Mouse (Mus musculus) liver, embryonic 14.5 days (tissue): Measurements from ENCODE around the gene Smoc2. TPM values are rescaled to one million over a fixed set of nuclear protein-coding genes. Genes with fewer than 3 reads are reported as not detected.

ENCODE experiments used
- ATAC-seq: fragments of 200-750 bp; cut with Nextera tagmentation; 2 replicates; pipeline ENCODE4 v1.8.0; 2017; ENCODE audit warnings: moderate number of reproducible peaks, mild to moderate bottlenecking, moderate library complexity; ENCODE audit not compliant: insufficient read depth
- DNase-seq, 3 experiments: peaks; one replicate each; pipeline ENCODE4 v3.0.0-alpha.2; 2012 to 2013; ENCODE audit warnings: low read depth in 3 of 3, low spot score in 3 of 3
- H3K27ac ChIP-seq: fragments of 300-500 bp; sonication (generic); 2 replicates; pipeline ENCODE4 v1.5.1; 2014; ENCODE audit warnings: moderate library complexity, mild to moderate bottlenecking, control low read depth, inconsistent platforms
- H3K27me3 ChIP-seq: fragments of 300-500 bp; sonication (generic); 2 replicates; pipeline ENCODE4 v1.6.1; 2014; ENCODE audit warnings: mild to moderate bottlenecking, low read length, moderate library complexity; ENCODE audit not compliant: control insufficient read depth, insufficient read depth
- H3K36me3 ChIP-seq: fragments of 300-500 bp; sonication (generic); replicated peaks from 2 replicates; pipeline ENCODE4 v1.6.1; 2014; ENCODE audit warnings: low read depth; ENCODE audit not compliant: control insufficient read depth, insufficient read depth
- H3K4me1 ChIP-seq, 2 experiments: fragments of 200-500 bp in 1 of 2; fragments of 300-500 bp in 1 of 2; sonication (generic) in 1 of 2; replicated peaks; 2 replicates each; pipeline ENCODE4 v1.6.1; 2012 to 2014; ENCODE audit warnings: antibody characterized with exemption in 1 of 2, inconsistent platforms in 1 of 2, low read length in 1 of 2; ENCODE audit not compliant: control insufficient read depth in 2 of 2, insufficient read depth in 2 of 2
- H3K4me2 ChIP-seq: fragments of 300-500 bp; sonication (generic); 2 replicates; pipeline ENCODE4 v1.6.1; 2014; ENCODE audit warnings: low read depth, mild to moderate bottlenecking, control low read depth, moderate library complexity
- H3K4me3 ChIP-seq, 2 experiments: fragments of 200-500 bp in 1 of 2; fragments of 300-500 bp in 1 of 2; sonication (generic) in 1 of 2; 2 replicates each; pipeline ENCODE4 v1.5.1; 2012 to 2014; ENCODE audit warnings: low read depth in 2 of 2, low read length in 2 of 2, mild to moderate bottlenecking in 2 of 2, control low read depth in 1 of 2, inconsistent platforms in 1 of 2, moderate library complexity in 1 of 2; ENCODE audit not compliant: insufficient read depth in 1 of 2
- H3K9ac ChIP-seq: fragments of 300-500 bp; sonication (generic); replicated peaks from 2 replicates; pipeline ENCODE4 v1.6.1; 2014; ENCODE audit warnings: mild to moderate bottlenecking, control low read depth, moderate library complexity
- H3K9me3 ChIP-seq: fragments of 300-500 bp; sonication (generic); 2 replicates; pipeline ENCODE4 v1.6.1; 2016; ENCODE audit warnings: low read length, mixed read lengths; ENCODE audit not compliant: control insufficient read depth
- CTCF ChIP-seq: IDR thresholded peaks from 2 replicates; pipeline ENCODE4 v1.5.1; 2016; ENCODE audit warnings: antibody characterized with exemption, low read depth, control low read depth
- EP300 ChIP-seq: IDR thresholded peaks from 2 replicates; pipeline ENCODE4 v1.6.1; 2016; ENCODE audit warnings: antibody characterized with exemption, low read depth
- WGBS: fragments of 180-500 bp; shearing (Covaris S2); extraction: QIAGEN DNeasy Blood & Tissue Kit; methylation state at CpG from one replicate; pipeline ENCODE4 v1.1.7; 2014; ENCODE audit not compliant: insufficient replicate concordance; 5-methylcytosine and 5-hydroxymethylcytosine counted together
- polyA plus RNA-seq, 2 experiments: library from polyadenylated mRNA; depleted of rRNA in 1 of 2; stranded (reverse) in 1 of 2; unstranded in 1 of 2; fragments of >200 nt; fragmentation: Nextera tagmentation in 1 of 2; extraction: Ambion mirVana in 1 of 2; gene quantifications; 2 replicates each; pipeline versions ENCODE4 v1.2.1 to v1.2.3; 2012 to 2014

Smoc2 gene
- polyA plus RNA-seq, 2 experiments: 2.4 to 3.8 TPM

- Histone ChIP-seq H3K36me3 (no peaks in the 10 kb centered on the region), H3K27me3 (no peaks in the 10 kb centered on the region), H3K4me2 (no peak overlapping the region), H3K4me3 (no peak overlapping the region), H3K27ac (no peak overlapping the region), H3K9ac (no peak overlapping the region), H3K4me1 (no peaks in the 10 kb centered on the region), H3K9me3 (no peaks in the 10 kb centered on the region)
- no peak for TF ChIP-seq EP300
- TF ChIP-seq CTCF: no peak
- DNase-seq: no peak
- WGBS: 25% methylated on average over 5 of the region's 5 CpGs
- ATAC-seq: no peak
These were observed 60.7 kb downstream of the Smoc2 start for GRCm38 (mm10) chr17:14339932-14340557.

DNA sequence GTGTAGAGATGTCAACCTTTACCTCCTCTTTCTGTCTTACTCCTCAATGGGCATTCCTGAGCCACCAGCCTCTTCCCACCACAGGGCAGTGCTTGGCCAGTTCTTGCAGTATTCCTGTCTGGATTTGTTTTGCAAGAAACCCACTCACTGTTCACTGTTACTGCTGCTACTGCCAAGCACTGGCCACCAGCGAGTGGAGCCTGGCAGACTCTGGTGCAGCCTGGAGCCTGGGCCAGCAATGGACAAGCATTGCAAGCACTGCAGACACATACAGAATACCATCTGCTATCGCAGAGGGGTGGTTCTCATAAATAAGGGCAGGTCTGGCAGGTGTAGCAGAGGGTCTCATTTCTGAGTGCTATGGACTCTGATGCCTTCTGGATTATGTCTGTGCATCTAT lies 61.4 kb downstream of the Smoc2 start:
- Histone ChIP-seq H3K4me3 (no peak overlapping the region), H3K9me3 (no peaks in the 10 kb centered on the region), H3K9ac (no peak overlapping the region), H3K4me1 (no peaks in the 10 kb centered on the region), H3K27me3 (no peaks in the 10 kb centered on the region), H3K27ac (no peak overlapping the region), H3K4me2 (no peak overlapping the region), H3K36me3 (no peaks in the 10 kb centered on the region)
- TF ChIP-seq CTCF (no peak), EP300 (no peak)
- WGBS: 42% methylated on average over 2 of the region's 2 CpGs
- ATAC-seq (no peak), DNase-seq (no peak)

DNA sequence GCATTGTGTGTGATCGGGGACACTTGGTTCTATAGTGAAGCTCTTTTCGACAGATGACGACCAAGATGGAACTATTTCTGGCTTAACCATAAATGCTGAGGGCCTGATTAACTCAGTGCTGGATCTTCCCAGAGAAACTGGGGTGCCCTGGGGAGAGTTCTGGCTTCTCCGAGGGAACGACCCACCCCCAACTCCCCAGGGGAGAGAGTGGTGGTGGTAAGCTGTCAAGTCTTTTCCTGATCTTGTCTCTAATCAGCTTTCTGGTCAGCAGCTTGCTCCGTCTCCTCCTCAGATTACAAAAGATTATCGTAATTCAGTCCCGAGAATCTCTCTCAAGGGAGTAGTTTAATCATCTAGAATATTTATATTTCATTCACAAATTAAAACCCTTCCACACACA lies 63.2 kb downstream of the Smoc2 start:
- WGBS: 42% methylated on average over 8 of the region's 8 CpGs
- Histone ChIP-seq H3K27ac (no peak overlapping the region), H3K4me2 (no peak overlapping the region), H3K36me3 (no peaks in the 10 kb centered on the region), H3K27me3 (no peaks in the 10 kb centered on the region), H3K9me3 (no peaks in the 10 kb centered on the region), H3K4me1 (no peaks in the 10 kb centered on the region), H3K4me3 (no peak overlapping the region), H3K9ac (no peak overlapping the region)
- ATAC-seq (no peak), DNase-seq (no peak)
- TF ChIP-seq EP300: no peak
- TF ChIP-seq CTCF: no peak

DNA sequence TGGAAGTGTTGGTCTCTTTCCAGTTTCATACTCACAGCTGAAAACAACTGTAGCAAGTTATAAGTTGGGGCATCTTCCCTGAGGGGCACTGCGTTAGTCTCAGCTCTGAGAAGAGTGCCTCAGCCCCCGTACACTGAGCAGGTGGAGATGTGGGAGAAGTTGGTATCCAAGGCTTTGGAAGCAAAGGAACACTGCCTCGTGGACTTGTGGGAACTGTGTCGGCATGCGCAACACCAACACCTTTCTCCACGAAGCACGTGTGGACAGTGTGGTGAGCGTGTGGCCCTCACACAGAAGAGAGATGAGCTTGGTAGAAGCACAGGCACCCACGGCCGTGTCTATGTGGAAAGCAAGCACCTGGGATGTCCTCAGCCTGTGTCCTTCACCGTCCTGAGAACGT lies 64.1 kb downstream of the Smoc2 start:
- no peak overlapping the region for H3K4me2 ChIP-seq
- no peak overlapping the region for H3K27ac ChIP-seq
- no peak overlapping the region for H3K4me3 ChIP-seq
- no peak for ATAC-seq
- no peak for DNase-seq
- no peaks in the 10 kb centered on the region for H3K27me3 ChIP-seq
- H3K36me3 ChIP-seq: no peaks in the 10 kb centered on the region
- 70% methylated on average over 12 of the region's 12 CpGs for whole genome bisulfite sequencing
- TF ChIP-seq CTCF (no peak), EP300 (no peak)
- H3K4me1 ChIP-seq: no peaks in the 10 kb centered on the region
- H3K9me3 ChIP-seq: no peaks in the 10 kb centered on the region
- H3K9ac ChIP-seq: no peak overlapping the region

DNA sequence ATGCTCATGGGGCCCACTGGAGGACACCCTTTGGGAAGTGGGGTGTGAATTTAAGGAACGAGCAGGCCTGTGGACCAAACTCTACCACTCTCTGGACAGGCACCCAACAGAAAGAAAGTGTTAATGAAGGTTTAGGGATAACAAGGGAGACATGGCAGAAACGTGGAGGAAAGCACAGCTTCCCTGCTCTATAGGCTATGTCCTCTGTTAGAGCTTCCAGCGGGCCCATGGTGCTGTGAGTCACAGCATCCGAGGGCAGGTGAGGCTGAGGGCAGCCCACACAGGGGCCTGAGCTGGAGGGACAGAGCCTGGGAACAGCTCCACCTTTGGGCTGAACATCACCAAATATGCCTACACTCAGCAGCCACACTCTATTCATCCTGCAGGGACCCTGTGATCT lies 66.2 kb downstream of the Smoc2 start:
- TF ChIP-seq CTCF: no peak
- no peak for TF ChIP-seq EP300
- ATAC-seq (no peak), DNase-seq (no peak)

More for the DNA sequence above, 66.2 kb downstream of the Smoc2 start:
- H3K9me3 ChIP-seq: no peaks in the 10 kb centered on the region
- no peaks in the 10 kb centered on the region for H3K27me3 ChIP-seq
- H3K4me2 ChIP-seq: no peak overlapping the region
- H3K4me1 ChIP-seq: no peaks in the 10 kb centered on the region
- no peak overlapping the region for H3K9ac ChIP-seq
- H3K27ac ChIP-seq: no peak overlapping the region
- H3K36me3 ChIP-seq: no peaks in the 10 kb centered on the region
- WGBS: 50% methylated on average over 4 of the region's 4 CpGs
- H3K4me3 ChIP-seq: no peak overlapping the region
